14 mouse cellular contexts compared by ENCODE assay signal in the genomic region with DNA sequence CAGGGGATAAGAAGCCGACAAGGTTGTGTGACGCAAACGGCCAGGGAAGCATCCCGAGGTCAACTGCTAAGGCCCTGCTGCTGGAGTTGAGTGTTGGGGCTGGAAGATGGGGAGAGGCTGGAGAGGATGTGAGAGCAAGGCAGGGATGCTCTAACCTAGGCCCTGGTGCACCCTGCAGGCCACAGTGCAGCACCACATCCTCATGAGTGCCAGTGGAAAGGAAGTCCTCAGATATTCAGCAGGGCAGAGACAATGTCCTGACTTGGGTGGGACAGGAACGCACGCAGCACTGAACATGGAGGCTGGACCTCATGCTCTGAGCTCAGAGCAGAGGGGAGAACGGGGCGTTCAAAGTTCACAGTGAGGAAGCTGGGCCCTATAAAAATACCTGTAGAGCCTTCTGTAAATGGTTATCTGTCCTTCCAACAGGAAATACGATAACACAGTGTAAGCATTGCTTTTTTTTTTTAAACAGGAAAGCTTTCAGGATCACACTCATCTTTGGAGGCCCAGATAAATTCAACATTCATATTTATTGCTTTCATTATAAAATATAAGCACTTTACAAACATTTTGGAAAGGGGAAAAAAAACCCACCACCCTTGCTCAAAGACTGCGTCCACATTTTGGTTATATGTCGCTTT. TPM values are rescaled to one million over a fixed set of nuclear protein-coding genes. Genes with fewer than 3 reads are reported as not detected.
DNase-seq lines count a peak whose midpoint lies in the region; ATAC-seq and TF ChIP-seq lines count a peak whose summit lies in the region.
"Had no signal": no experiment of that assay in that cellular context is flagged by ENCODE, and none has a peak within 500 bp of the region (broad histone marks: within the 10 kb centered on the region; RNA-seq: fewer than 3 reads in every experiment).

No protein-coding gene starts in this region.

- peak; percentile 17 for TF ChIP-seq RAD21 in CH12.LX (IDR thresholded peaks at IDR 0.05; ENCODE audit: low read depth, low read length)

- no peaks in the 10 kb centered on the region for H3K79me2 ChIP-seq in CH12.LX (replicated peaks; ENCODE audit: control insufficient read depth, extremely low read depth, insufficient read depth, poor library complexity, severe bottlenecking)

- no peaks in the 10 kb centered on the region for H3K36me3 ChIP-seq in kidney, postnatal 0 days (ENCODE audit: insufficient read depth, low read length)
- H3K36me3 ChIP-seq in CH12.LX (replicated peaks in 1 of 2; ENCODE audit: control insufficient read depth in 1 of 2, insufficient read depth in 1 of 2, low read length in 1 of 2), result peaks cover 21 to 52% of the 10 kb centered on the region in 2 experiments

- TF ChIP-seq POLR2A in CH12.LX (IDR thresholded peaks at IDR 0.05; ENCODE audit: low read depth, low read length), result no peak
- no peak for TF ChIP-seq POLR2A in brain, embryonic 14.5 days (IDR thresholded peaks at IDR 0.05; ENCODE audit: borderline replicate concordance, extremely low read depth, insufficient read depth, insufficient read length, poor library complexity, severe bottlenecking)

- no peak for DNase-seq in kidney, postnatal 0 days (ENCODE audit: low spot score)
- DNase-seq in kidney, postnatal 25 days, result no peak
- no peak for DNase-seq in CH12.LX (ENCODE audit: extremely low read depth)
- no peak for DNase-seq in brain, embryonic 14.5 days (ENCODE audit: low read depth)
- peak; percentile 35 for DNase-seq in lung, postnatal 14 days
- DNase-seq in right cerebral cortex, postnatal 25 days, result no peak
- DNase-seq in gastrocnemius, postnatal 10 days, result no peak
- DNase-seq: adrenal gland, postnatal 10 days; cerebellum, adult 18-20 months; thymus, adult 18-20 months had no signal

- peaks cover 19% of the 10 kb centered on the region for H3K4me1 ChIP-seq in kidney, postnatal 0 days (replicated peaks; ENCODE audit: insufficient read depth, low read length)
- peaks cover 11 to 60% of the 10 kb centered on the region in 2 experiments for H3K4me1 ChIP-seq in CH12.LX (ENCODE audit: control insufficient read depth in 1 of 2, insufficient read depth in 2 of 2)

- H3K9me3 ChIP-seq in kidney, postnatal 0 days (replicated peaks; ENCODE audit: low read length), result no peaks in the 10 kb centered on the region
- no peaks in the 10 kb centered on the region for H3K9me3 ChIP-seq in CH12.LX (replicated peaks; ENCODE audit: low read length)
- H3K9me3 ChIP-seq: hindbrain, embryonic 10.5 days; limb, embryonic 10.5 days; neural tube, embryonic 13.5 days had no signal

- H3K4me2 ChIP-seq in kidney, postnatal 0 days (ENCODE audit: low read length), result no peak overlapping the region
- H3K4me2 ChIP-seq in CH12.LX (ENCODE audit: insufficient read depth, low read depth, poor library complexity, severe bottlenecking), result no peak overlapping the region
- H3K4me2 ChIP-seq: midbrain, embryonic 11.5 days; neural tube, embryonic 13.5 days had no signal

- ATAC-seq in kidney, postnatal 0 days (replicated peaks; ENCODE audit: low FRiP score, low read depth), result no peak

- dilution Hi-C loops in CH12.LX (cut with MboI; ENCODE audit: extremely low pct_ligation_motif_present, extremely low pct_unique_long_range_greater_than_20kb, low sequenced_read_pairs), result no loop called here

- H3K27ac ChIP-seq in kidney, postnatal 0 days, result no peak overlapping the region
- H3K27ac ChIP-seq in CH12.LX (ENCODE audit: insufficient read depth, low read depth), result no peak overlapping the region
- H3K27ac ChIP-seq: hindbrain, embryonic 10.5 days; limb, embryonic 10.5 days; neural tube, embryonic 13.5 days had no signal

- H3K4me3 ChIP-seq in kidney, postnatal 0 days (replicated peaks; ENCODE audit: low read depth, low read length), result no peak overlapping the region
- no peak overlapping the region for H3K4me3 ChIP-seq in CH12.LX (replicated peaks in 1 of 3; ENCODE audit: low read depth in 2 of 3, low read length in 2 of 3, poor library complexity in 1 of 3)
- H3K4me3 ChIP-seq: hindbrain, embryonic 10.5 days; limb, embryonic 10.5 days; neural tube, embryonic 13.5 days had no signal

- WGBS in kidney, postnatal 0 days, result 56% methylated on average over 11 of the region's 11 CpGs

- H3K27me3 ChIP-seq in kidney, postnatal 0 days (ENCODE audit: insufficient read depth, low read length), result no peaks in the 10 kb centered on the region
- no peaks in the 10 kb centered on the region for H3K27me3 ChIP-seq in CH12.LX (replicated peaks)

- H3K9ac ChIP-seq in kidney, postnatal 0 days (ENCODE audit: low read depth, low read length), result no peak overlapping the region
- H3K9ac ChIP-seq in CH12.LX (ENCODE audit: insufficient read depth, low read depth), result no peak overlapping the region
- H3K9ac ChIP-seq: neural tube, embryonic 13.5 days had no signal

- peak; percentile 53; the same call in 1 of the 2 replicates for TF ChIP-seq CTCF in kidney, postnatal 0 days (IDR thresholded peaks at IDR 0.05; ENCODE audit: low read depth)
- peak in 1 of 2 experiments; percentile 37; a peak in 2 of 4 replicates for TF ChIP-seq CTCF in CH12.LX (conservative IDR thresholded peaks at IDR 0.05 in 1 of 2, IDR thresholded peaks at IDR 0.05 in 1 of 2; ENCODE audit: low read depth in 2 of 2, low read length in 2 of 2)
- peak; percentile 29; the same call in 1 of the 2 replicates for TF ChIP-seq CTCF in brain, embryonic 14.5 days (IDR thresholded peaks at IDR 0.05; ENCODE audit: borderline replicate concordance, extremely low read depth, insufficient read depth, insufficient read length)

- TF ChIP-seq EP300 in CH12.LX (IDR thresholded peaks at IDR 0.05; ENCODE audit: low read length), result no peak

- in situ Hi-C loops in CH12.LX (cut with MboI; ENCODE audit: low pct_ligation_motif_present, low pct_unique_long_range_greater_than_20kb, low sequenced_read_pairs), result loop anchor here (25.0 kb wide), 1 partner anchor 434 kb away; no protein-coding TSS in a partner anchor

TF ChIP-seq in CH12.LX, 34 proteins besides CTCF, POLR2A, EP300 and RAD21:
- TF ChIP-seq CHD2 (IDR thresholded peaks at IDR 0.05; ENCODE audit: low read length) (no peak), POLR2AphosphoS2 (IDR thresholded peaks at IDR 0.05; ENCODE audit: low read depth, low read length) (peak; percentile 58; the same call in 1 of the 2 replicates)

RNA-seq across cellular contexts. Expression of a gene that starts 23.0 kb away (rescaled TPM):
- 116 and 128 TPM in 2 replicates for polyA plus RNA-seq in kidney, postnatal 0 days (2015; fragmentation: Nextera tagmentation; extraction: Ambion mirVana)
- total RNA-seq in CH12.LX (2012; rRNA removed) (67.1 and 85.9 TPM in 2 replicates), CH12.LX (2014; rRNA removed) (145 and 150 TPM in 2 replicates)
- 163 and 167 TPM in 2 replicates for polyA plus RNA-seq in CH12.LX (2012; ENCODE audit: insufficient read length, low read depth)
- polyA plus RNA-seq in brain, embryonic 14.5 days (2012; rRNA removed), result 16.7 and 23.9 TPM in 2 replicates
- total RNA-seq in gastrocnemius, postnatal 10 days (2021), result 10 to 100 TPM; 64.8 to 87.4 TPM
